Mouse (Mus musculus) limb, embryonic 12.5 days (tissue): ENCODE results near the gene AC153137.1. TPM values are rescaled to one million over a fixed set of nuclear protein-coding genes. Genes with fewer than 3 reads are reported as not detected.
"Not testable (repeated sequence)": the region's sequence is repeated elsewhere in the genome, so short reads cannot be mapped to it uniquely, and the experiment has no call there.

Experiments
- ATAC-seq: fragments of 200-750 bp; cut with Nextera tagmentation; 2 replicates; pipeline ENCODE4 v1.8.0; 2017; ENCODE audit warnings: low read depth, moderate TSS enrichment; ENCODE audit not compliant: insufficient number of reproducible peaks, insufficient read depth, low FRiP score, low TSS enrichment
- H3K27ac ChIP-seq: fragments of 300-500 bp; sonication (generic); 2 replicates; pipeline ENCODE4 v1.5.1; 2016; ENCODE audit warnings: mild to moderate bottlenecking, moderate library complexity
- H3K27me3 ChIP-seq: fragments of 300-500 bp; sonication (generic); 2 replicates; pipeline ENCODE4 v1.6.1; 2016; ENCODE audit warnings: mild to moderate bottlenecking, moderate library complexity
- H3K36me3 ChIP-seq: fragments of 300-500 bp; sonication (generic); 2 replicates; pipeline ENCODE4 v1.6.1; 2016; ENCODE audit warnings: mild to moderate bottlenecking, moderate library complexity
- H3K4me1 ChIP-seq: fragments of 300-500 bp; sonication (generic); replicated peaks from 2 replicates; pipeline ENCODE4 v1.6.1; 2016
- H3K4me2 ChIP-seq: fragments of 300-500 bp; sonication (generic); 2 replicates; pipeline ENCODE4 v1.6.1; 2016; ENCODE audit warnings: mild to moderate bottlenecking, moderate library complexity
- H3K4me3 ChIP-seq: fragments of 300-500 bp; sonication (generic); replicated peaks from 2 replicates; pipeline ENCODE4 v1.5.1; 2016; ENCODE audit warnings: mild to moderate bottlenecking
- H3K9ac ChIP-seq: fragments of 300-500 bp; sonication (generic); replicated peaks from 2 replicates; pipeline ENCODE4 v1.6.1; 2016; ENCODE audit warnings: mild to moderate bottlenecking, moderate library complexity
- H3K9me3 ChIP-seq: fragments of 300-500 bp; sonication (generic); 2 replicates; pipeline ENCODE4 v1.6.1; 2016; ENCODE audit warnings: mild to moderate bottlenecking, moderate library complexity
- WGBS: fragments of 180-500 bp; shearing (Covaris S2); methylation state at CpG from one replicate; pipeline ENCODE4 v1.1.7; 2016; 5-methylcytosine and 5-hydroxymethylcytosine counted together
- polyA plus RNA-seq: library from polyadenylated mRNA; unstranded; fragments of >200 nt; fragmentation: Nextera tagmentation; extraction: Ambion mirVana; gene quantifications from 2 replicates; pipeline ENCODE4 v1.2.1, GENCODE M21; 2016

AC153137.1 gene
- polyA plus RNA-seq, result not detected in 2 replicates

DNA sequence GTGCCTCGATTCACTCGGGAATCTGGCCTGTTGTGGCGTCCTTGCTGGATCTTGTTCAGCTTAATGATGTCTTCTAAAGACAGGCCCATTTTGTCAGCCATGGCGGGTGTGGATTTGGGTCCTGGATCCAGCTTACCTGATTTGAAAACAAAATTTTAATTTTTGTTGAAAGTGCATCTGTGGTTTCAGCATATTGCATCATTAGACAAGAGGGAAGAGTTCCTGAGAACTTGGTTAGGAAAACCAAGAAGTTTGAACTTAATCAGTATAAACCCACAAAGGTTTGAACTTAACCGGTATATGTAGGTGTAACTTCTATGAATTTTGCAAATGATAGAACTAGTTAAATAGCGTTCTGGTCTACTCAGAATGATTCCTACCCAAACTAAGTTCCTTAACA, at the start of gene AC153137.1:
TSS of gene AC153137.1 (minus strand) at position 101 of the 400 bp plus-strand sequence.
- not testable (repeated sequence) for H3K9me3 ChIP-seq, H3K4me3 ChIP-seq, H3K27ac ChIP-seq, H3K4me1 ChIP-seq, H3K9ac ChIP-seq, ATAC-seq, H3K36me3 ChIP-seq, H3K4me2 ChIP-seq, H3K27me3 ChIP-seq
- 86% methylated on average over 5 of the region's 6 CpGs for WGBS

DNA sequence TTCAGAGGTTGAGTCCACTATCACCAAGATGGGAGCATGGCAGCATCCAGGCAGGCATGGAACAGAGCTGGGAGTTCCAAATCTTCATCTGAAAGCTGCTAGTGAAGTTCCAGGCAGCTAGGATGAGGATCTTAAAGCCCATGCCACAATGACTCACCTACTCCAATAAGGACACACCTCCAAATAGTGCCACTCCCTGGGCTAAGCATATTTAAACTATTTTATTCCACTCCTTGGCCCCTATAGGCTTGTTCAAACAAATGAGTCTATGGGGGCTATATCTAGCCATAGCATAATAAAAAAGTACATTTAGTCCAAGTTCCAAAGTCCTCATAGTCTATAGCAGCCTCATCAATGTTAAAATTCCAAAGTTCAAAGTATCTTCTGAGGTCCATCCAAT, 45.4 kb upstream of the AC153137.1 start:
- H3K9me3 ChIP-seq, result no peaks in the 10 kb centered on the region
- H3K27me3 ChIP-seq, result no peaks in the 10 kb centered on the region
- H3K4me1 ChIP-seq, result no peaks in the 10 kb centered on the region
- no peaks in the 10 kb centered on the region for H3K36me3 ChIP-seq
- H3K9ac ChIP-seq, result no peak overlapping the region
- no peak overlapping the region for H3K27ac ChIP-seq
- H3K4me3 ChIP-seq, result no peak overlapping the region
- no peak for ATAC-seq
- no peak overlapping the region for H3K4me2 ChIP-seq

DNA sequence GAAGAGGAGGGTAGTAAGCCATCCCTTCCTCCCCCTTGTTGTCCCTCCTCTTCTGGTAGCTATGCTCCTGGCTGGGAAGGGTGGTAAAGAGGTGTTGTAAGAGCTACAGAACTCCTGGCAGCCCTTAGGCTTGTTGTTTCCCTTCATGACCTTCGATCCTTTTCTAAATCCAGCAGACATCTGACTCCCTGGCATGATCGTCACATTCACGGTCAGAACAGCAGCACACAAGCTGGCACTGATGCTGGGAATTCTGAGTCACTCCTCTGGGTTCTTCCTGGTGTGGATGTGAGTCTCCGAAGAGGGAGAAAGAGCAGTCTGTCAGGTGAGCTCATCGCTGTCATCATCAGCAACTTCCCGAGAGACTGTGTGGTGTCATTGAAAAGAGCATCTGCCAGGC, 41.5 kb upstream of the AC153137.1 start:
- Histone ChIP-seq H3K9ac (no peak overlapping the region), H3K36me3 (no peaks in the 10 kb centered on the region), H3K4me2 (no peak overlapping the region), H3K27me3 (no peaks in the 10 kb centered on the region), H3K27ac (no peak overlapping the region), H3K9me3 (no peaks in the 10 kb centered on the region), H3K4me1 (no peaks in the 10 kb centered on the region), H3K4me3 (no peak overlapping the region)
- ATAC-seq, result no peak
- 83% methylated on average over 6 of the region's 6 CpGs for WGBS

DNA sequence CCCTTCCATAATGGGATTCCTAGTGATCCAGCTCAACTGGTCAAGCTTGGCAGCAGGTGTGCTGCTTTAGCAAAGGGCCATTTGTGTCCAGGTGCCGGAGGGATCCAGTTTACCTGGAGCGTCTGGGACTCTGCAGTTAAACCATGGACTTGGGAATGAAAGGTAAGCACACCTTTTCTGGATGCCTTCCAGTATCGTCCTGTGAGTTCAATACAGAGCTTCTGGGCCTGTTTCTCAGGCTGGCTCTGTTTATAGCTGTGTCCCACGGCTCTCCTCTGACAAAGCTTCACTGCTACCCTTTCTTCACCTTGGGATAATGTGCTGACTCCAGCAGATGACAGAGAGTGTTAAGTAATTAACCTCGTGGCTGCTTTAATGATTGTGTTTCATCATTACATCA, 39.6 kb upstream of the AC153137.1 start:
- no peaks in the 10 kb centered on the region for H3K4me1 ChIP-seq
- WGBS, result 64% methylated on average over 5 of the region's 5 CpGs
- H3K36me3 ChIP-seq, result no peaks in the 10 kb centered on the region
- H3K27me3 ChIP-seq, result no peaks in the 10 kb centered on the region
- H3K4me3 ChIP-seq, result no peak overlapping the region
- no peak overlapping the region for H3K9ac ChIP-seq
- no peaks in the 10 kb centered on the region for H3K9me3 ChIP-seq
- ATAC-seq, result no peak
- no peak overlapping the region for H3K27ac ChIP-seq
- no peak overlapping the region for H3K4me2 ChIP-seq

DNA sequence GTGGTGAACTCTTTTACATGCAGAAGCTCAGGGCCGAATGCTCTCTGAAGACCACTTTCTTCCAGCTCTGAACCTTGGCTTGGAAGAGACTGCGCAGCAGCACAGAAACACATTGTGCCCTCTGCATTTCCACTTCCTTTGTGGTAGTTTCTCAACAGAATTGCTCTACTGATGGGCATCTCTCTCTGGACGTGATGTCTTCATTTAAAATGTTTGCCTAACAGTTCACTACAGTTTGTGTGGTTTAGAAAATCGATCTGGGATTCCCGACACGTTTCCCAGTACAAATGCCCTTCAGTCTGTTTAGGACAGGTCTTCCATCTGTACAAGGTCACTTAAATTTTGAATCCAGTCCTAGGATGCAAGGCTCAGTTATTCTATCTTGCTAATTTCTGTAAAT, 38.3 kb upstream of the AC153137.1 start:
- Histone ChIP-seq H3K9ac (no peak overlapping the region), H3K9me3 (no peaks in the 10 kb centered on the region), H3K4me1 (no peaks in the 10 kb centered on the region), H3K4me2 (no peak overlapping the region), H3K4me3 (no peak overlapping the region), H3K27ac (no peak overlapping the region), H3K27me3 (no peaks in the 10 kb centered on the region), H3K36me3 (no peaks in the 10 kb centered on the region)
- no peak for ATAC-seq
- WGBS, result 87% methylated on average over 6 of the region's 6 CpGs

DNA sequence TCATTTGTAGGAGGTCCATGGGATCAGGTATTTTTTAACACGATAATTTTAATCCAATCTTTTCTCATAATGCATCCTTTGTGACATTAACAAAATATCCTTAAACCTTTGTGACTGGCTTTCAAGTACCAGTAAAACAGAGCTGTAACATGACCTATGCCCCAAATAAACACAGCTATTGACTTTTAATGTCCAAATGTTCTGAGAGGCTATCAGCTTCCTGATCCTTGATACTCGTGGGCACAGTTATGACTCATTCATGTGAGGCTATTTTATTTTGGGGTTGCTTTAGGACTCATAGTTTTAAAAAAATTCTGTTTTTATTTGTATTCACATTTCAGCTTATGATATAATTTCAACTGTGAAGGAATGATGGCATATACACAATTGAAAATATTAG, 37.5 kb upstream of the AC153137.1 start:
- no peak overlapping the region for H3K4me3 ChIP-seq

DNA sequence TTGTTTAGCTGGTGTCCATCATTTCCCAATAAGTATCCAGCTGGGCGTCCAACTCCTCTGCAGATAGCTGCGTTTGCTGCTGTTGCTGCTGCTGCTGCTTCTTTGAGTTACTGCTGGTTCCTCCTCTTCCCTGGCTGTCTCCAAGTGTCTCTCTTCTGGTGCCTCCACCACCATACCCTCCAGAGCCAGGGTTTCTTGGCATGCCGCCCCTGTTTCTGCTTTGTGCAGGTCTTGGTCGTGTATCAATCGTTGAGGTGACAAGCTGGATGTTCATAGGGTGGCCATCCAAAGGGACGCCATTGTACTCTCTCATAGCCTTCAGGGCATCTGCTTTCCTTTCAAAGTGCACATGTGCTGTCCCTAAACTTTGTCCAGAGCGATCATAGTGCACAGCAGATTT, 529 bp downstream of the AC153137.1 start:
- H3K9me3 ChIP-seq, ATAC-seq: not testable (repeated sequence)
- 86% methylated on average over 7 of the region's 7 CpGs for WGBS

More for the DNA sequence above, 37.5 kb upstream of the AC153137.1 start:
- Histone ChIP-seq H3K4me2 (no peak overlapping the region), H3K27me3 (no peaks in the 10 kb centered on the region), H3K9ac (no peak overlapping the region), H3K9me3 (no peaks in the 10 kb centered on the region), H3K27ac (no peak overlapping the region), H3K36me3 (no peaks in the 10 kb centered on the region), H3K4me1 (no peaks in the 10 kb centered on the region)
- no peak for ATAC-seq
- WGBS, result 57% methylated on average over 2 of the region's 2 CpGs

DNA sequence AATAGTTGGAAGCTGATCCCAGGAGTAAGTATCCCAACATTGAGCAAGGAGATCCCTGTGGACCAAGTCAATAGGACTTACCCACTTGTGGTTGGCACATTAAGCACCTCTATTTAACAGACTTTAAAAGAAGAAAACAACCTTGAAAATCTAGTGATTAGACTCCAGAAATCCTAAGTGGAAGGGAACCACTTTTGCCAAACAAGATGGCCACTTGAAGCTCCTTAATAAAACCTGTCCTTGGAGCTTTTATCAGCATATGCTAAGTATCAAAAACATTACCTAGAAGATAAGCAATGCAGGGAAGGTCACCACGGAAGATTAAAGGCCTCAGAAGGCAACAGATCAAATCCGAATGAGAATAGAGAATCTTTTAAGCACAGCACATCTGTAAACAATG, 26.0 kb downstream of the AC153137.1 start:
- Histone ChIP-seq H3K27ac (no peak overlapping the region), H3K36me3 (no peaks in the 10 kb centered on the region), H3K4me3 (no peak overlapping the region), H3K4me2 (no peak overlapping the region), H3K9ac (no peak overlapping the region), H3K4me1 (peaks cover 15% of the 10 kb centered on the region), H3K27me3 (no peaks in the 10 kb centered on the region), H3K9me3 (no peaks in the 10 kb centered on the region)
- WGBS, result 83% methylated on average over 2 of the region's 2 CpGs
- no peak for ATAC-seq

More for the DNA sequence above, 529 bp downstream of the AC153137.1 start:
- H3K27ac ChIP-seq, H3K4me1 ChIP-seq, H3K4me3 ChIP-seq, H3K4me2 ChIP-seq, H3K9ac ChIP-seq, H3K36me3 ChIP-seq, H3K27me3 ChIP-seq: not testable (repeated sequence)

DNA sequence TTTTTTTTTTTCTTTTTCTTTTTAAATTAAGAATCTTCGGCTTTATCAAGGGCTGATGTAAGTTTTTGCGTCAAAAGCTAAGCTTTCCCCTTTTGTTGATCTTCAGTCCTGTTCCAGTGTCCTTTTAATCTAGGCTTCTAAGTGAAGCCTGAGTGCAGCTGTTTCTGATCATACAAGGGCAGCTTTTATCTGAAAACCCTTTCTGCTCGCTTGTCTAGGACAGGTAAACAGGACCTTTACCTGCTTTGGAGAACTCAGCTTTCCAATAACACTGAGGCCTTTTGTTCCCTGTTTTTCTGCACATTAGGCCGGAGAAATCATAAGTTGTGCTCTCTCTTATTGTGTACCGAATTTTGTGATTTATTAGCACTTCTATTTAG, 27.3 kb downstream of the AC153137.1 start:
- H3K4me3 ChIP-seq, result peak overlapping the region; percentile 88
- ATAC-seq, result no peak
- peak overlapping the region; percentile 100 for H3K27ac ChIP-seq
- peaks cover 3% of the 10 kb centered on the region; the same call in 1 of the 2 replicates for H3K36me3 ChIP-seq
- no peaks in the 10 kb centered on the region for H3K27me3 ChIP-seq
- peak overlapping the region; percentile 99 for H3K9ac ChIP-seq
- H3K4me2 ChIP-seq, result peak overlapping the region; percentile 56
- H3K9me3 ChIP-seq, result no peaks in the 10 kb centered on the region
- peaks cover 18% of the 10 kb centered on the region for H3K4me1 ChIP-seq
- 31% methylated on average over 5 of the region's 5 CpGs for WGBS

DNA sequence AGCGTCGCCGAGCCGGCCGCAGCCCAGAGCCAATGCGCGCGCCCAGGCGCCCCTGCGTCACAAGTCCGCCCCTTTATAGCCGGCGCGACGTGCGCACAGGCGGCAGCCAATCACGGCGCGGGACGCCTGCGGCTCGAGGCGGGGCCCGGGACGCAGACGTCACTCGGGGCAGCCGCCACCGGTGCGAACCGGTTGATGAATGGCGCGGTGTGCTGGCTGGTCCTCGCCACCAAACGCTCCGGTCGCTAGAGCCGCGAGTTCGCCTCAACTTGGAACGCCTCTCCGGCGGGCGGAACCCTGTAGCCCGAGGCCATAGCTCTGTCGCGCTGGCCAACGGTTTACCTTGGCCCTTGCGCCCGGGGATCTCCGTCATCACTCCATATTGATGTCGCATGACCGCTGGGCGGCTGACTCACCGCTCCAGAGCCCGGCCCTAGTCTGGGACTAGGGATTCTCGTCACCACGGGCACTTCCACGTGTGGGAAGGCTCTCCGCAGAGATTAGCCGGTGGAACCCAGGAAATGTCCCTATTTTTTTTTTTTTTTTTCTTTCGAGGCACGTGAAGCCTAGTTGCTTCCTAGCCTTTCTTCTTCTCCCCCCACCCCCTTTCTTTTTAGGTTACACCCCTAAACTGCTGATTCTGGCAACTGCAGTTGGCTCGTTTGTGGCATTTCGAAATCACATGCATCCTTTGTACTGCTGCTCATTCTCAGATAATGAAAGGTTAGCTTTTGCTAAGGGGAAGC, 27.9 kb downstream of the AC153137.1 start:
- H3K36me3 ChIP-seq, result peaks cover 7% of the 10 kb centered on the region
- H3K4me2 ChIP-seq, result peak overlapping the region; percentile 56
- peak; percentile 98 for ATAC-seq
- peak overlapping the region; percentile 100 for H3K27ac ChIP-seq
- H3K27me3 ChIP-seq, result no peaks in the 10 kb centered on the region
- peak overlapping the region; percentile 99 for H3K9ac ChIP-seq
- H3K4me3 ChIP-seq, result peak overlapping the region; percentile 88
- under 1% methylated on average over 65 of the region's 66 CpGs for WGBS
- H3K9me3 ChIP-seq, result no peaks in the 10 kb centered on the region
- peaks cover 18% of the 10 kb centered on the region for H3K4me1 ChIP-seq

DNA sequence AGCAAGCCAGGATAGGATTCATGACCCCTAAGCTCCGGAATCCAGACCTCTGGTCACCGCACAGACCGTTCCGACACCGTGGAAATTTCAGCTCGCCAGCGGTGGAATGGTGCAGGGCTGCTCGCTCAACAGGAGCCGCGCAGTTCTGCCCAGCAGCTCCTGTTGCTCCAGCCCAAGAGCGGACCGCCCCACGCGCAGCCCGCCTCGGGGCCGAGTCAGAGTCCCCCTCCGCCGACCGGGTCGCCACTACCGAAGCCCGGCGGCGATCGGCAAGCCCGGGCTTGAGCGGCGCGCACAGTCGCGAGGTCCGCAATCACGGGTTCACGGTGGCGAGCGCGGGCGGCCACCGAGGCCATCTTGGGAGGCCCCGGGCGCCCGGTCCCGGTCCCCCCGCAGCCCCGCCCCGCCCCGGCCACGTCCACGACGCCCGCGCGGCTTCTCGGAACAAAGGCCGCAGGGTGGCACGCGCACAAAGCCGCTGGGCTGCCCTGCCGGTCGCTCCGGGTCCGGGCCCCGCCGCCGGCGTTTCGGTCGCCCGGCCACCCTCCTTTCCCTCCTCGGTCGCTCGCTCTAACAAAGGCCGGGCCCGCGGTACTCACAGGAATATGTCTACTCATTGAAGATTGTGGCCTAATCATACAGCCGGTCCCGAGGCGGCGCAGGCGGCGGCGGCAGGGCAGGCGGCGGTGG, 28.7 kb downstream of the AC153137.1 start:
- WGBS, result under 1% methylated on average over 68 of the region's 85 CpGs
- Histone ChIP-seq H3K27me3 (no peaks in the 10 kb centered on the region), H3K4me3 (peak overlapping the region; percentile 88), H3K9me3 (no peaks in the 10 kb centered on the region), H3K27ac (peak overlapping the region; percentile 100), H3K4me2 (peak overlapping the region; percentile 56), H3K36me3 (peaks cover 15% of the 10 kb centered on the region), H3K9ac (peak overlapping the region; percentile 99), H3K4me1 (peaks cover 18% of the 10 kb centered on the region)
- ATAC-seq, result peak; percentile 60
